Mouse (Mus musculus): ENCODE measurements around the gene Glyctk. TPM values are rescaled to one million over a fixed set of nuclear protein-coding genes. Genes with fewer than 3 reads are reported as not detected.

The Glyctk gene
- polyA plus RNA-seq, 1 experiment = 1.1 TPM

DNA sequence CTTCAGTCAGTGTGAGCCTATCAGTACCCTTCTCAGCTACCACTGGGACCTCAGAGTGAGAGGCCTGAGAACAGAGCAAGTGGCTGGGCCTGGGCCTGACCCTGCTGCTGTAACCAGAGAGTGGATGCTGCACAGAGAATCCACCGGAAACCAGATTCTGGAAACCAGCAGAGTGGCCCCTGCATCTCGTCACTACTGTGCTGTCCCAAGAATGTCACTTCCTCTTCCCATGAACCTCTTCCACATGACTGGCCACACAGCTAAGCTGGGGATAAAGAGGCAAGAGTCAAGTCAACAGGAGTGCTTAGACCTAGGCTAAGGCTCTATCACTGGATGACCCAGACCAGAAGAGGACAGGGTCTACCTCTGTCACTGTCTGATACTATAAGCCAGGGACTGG, 28.9 kb downstream of the Glyctk start:
- H3K36me3 ChIP-seq (replicated peaks; ENCODE audit: low read length) = no peaks in the 10 kb centered on the region
- H3K4me1 ChIP-seq = no peaks in the 10 kb centered on the region
- peaks cover 18% of the 10 kb centered on the region for H3K9me3 ChIP-seq
- no peak overlapping the region for H3K4me3 ChIP-seq (replicated peaks)
- no peak for TF ChIP-seq GATA1 (IDR thresholded peaks at IDR 0.05; ENCODE audit: borderline replicate concordance, low read length)
- TF ChIP-seq FLI1 (IDR thresholded peaks at IDR 0.05; ENCODE audit: low read length) = no peak
- peaks cover 5% of the 10 kb centered on the region for H3K27me3 ChIP-seq (replicated peaks)

GRCm38 (mm10) chr9:106126786-106127251, 31.1 kb downstream of the Glyctk start:
- Histone ChIP-seq H3K27me3 (replicated peaks) (peaks cover 5% of the 10 kb centered on the region), H3K36me3 (replicated peaks; ENCODE audit: low read length) (no peaks in the 10 kb centered on the region), H3K4me1 (no peaks in the 10 kb centered on the region), H3K9me3 (peaks cover 10% of the 10 kb centered on the region), H3K4me3 (replicated peaks) (no peak overlapping the region)
- no peak for TF ChIP-seq FLI1 (IDR thresholded peaks at IDR 0.05; ENCODE audit: low read length)
- no peak for TF ChIP-seq GATA1 (IDR thresholded peaks at IDR 0.05; ENCODE audit: borderline replicate concordance, low read length)

DNA sequence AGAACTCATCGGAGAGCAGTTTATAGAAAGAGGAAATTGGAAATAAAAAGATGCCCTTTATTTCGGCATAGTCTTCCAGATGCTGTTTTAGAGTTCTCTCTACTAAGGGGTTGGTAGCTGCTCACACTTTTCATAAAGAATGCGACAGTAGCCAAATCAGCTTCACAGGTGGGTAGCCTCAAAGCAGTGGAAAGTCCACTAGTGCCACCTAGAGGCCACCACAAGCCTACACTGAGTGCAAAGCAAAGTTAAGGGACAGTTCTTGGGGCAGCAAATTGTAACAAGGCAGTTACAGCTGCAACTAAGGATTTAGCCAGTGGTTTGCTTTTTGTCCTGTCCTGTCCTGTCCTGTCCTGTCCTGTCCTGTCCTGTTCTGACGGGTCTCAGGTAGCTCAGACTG, 34.3 kb downstream of the Glyctk start:
- TF ChIP-seq FLI1 (IDR thresholded peaks at IDR 0.05; ENCODE audit: low read length) = no peak
- no peak for TF ChIP-seq GATA1 (IDR thresholded peaks at IDR 0.05; ENCODE audit: borderline replicate concordance, low read length)
- no peak overlapping the region for H3K4me3 ChIP-seq (replicated peaks)
- H3K4me1 ChIP-seq = no peaks in the 10 kb centered on the region
- no peaks in the 10 kb centered on the region for H3K36me3 ChIP-seq (replicated peaks; ENCODE audit: low read length)
- H3K27me3 ChIP-seq (replicated peaks) = peaks cover 7% of the 10 kb centered on the region
- peaks cover 7% of the 10 kb centered on the region; the same call in 1 of the 2 replicates for H3K9me3 ChIP-seq

- H3K36me3 ChIP-seq (replicated peaks; ENCODE audit: low read length) = no peaks in the 10 kb centered on the region
- peaks cover 28% of the 10 kb centered on the region for H3K27me3 ChIP-seq (replicated peaks)
- TF ChIP-seq GATA1 (IDR thresholded peaks at IDR 0.05; ENCODE audit: borderline replicate concordance, low read length) (no peak), FLI1 (IDR thresholded peaks at IDR 0.05; ENCODE audit: low read length) (no peak)
These were observed 38.9 kb downstream of the Glyctk start for GRCm38 (mm10) chr9:106119075-106119474.

DNA sequence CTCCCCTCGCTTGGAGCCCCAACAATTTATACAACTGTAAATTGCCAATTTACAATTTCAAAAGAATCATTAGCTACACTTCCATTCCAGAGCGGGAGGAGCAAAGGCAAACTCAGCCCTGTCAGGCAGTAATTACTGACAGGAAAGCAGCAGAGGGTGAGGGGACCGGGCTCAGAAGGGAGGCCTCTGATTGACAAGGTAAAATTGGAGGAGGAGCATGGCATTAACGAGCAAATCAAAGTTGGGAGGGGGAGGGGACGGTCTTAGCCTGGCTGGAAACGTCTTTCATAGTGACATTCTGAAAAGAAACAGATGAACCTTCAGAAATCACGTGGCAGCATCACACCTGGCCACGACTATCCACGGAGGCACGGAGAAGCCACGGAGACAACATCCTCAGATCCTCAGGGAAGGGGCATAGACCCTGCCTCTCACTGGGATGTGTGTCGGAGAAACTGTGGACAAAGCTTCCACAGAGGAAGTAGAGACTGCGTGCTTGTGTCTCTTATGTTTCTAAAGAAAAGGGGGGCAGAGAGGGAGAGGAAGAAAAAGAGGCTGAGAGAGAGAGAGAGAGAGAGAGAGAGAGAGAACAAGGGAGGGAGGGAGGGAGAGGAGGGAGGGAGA, 42.0 kb downstream of the Glyctk start:
- H3K36me3 ChIP-seq (replicated peaks; ENCODE audit: low read length) = no peaks in the 10 kb centered on the region
- no peak for TF ChIP-seq FLI1 (IDR thresholded peaks at IDR 0.05; ENCODE audit: low read length)
- TF ChIP-seq GATA1 (IDR thresholded peaks at IDR 0.05; ENCODE audit: borderline replicate concordance, low read length) = no peak
- peaks cover 30% of the 10 kb centered on the region for H3K27me3 ChIP-seq (replicated peaks)
- H3K4me3 ChIP-seq (replicated peaks) = no peak overlapping the region
- peaks cover 3% of the 10 kb centered on the region; the same call in 1 of the 2 replicates for H3K4me1 ChIP-seq
- no peaks in the 10 kb centered on the region for H3K9me3 ChIP-seq

More at GRCm38 (mm10) chr9:106119075-106119474, 38.9 kb downstream of the Glyctk start:
- H3K9me3 ChIP-seq = no peaks in the 10 kb centered on the region
- peaks cover 3% of the 10 kb centered on the region; the same call in 1 of the 2 replicates for H3K4me1 ChIP-seq
- H3K4me3 ChIP-seq (replicated peaks) = no peak overlapping the region

DNA sequence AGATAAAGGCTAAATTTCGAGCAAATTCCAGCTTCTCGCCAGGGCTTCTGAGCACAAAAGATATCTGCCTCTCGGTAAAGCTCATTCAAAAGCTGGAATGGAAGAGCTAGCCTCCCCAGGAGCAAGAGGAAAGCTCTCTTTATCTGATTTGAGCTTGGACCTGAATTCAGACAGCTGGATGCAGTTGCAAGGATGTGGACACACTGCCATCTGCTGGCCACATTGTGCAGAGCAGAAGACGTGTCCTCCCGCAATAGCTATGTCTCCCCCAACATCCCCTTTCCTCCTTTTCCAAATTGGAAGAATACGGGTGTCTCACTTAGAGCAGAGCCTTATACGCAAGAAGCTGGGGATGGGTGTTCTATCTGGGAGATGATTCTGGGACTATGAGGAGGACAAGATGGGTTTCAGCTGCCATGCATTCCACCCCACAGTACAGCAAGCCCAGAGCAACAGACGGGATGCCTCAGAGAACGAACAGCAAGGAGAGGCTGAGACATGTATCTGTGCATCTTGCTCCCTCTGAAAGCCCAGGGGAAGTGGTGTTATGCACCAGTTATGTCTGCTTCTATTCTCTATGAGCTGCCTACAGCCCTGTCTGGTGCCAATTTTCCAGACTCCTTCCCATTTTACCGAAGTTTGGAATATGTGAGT, 45.0 kb downstream of the Glyctk start:
- Histone ChIP-seq H3K36me3 (replicated peaks; ENCODE audit: low read length) (no peaks in the 10 kb centered on the region), H3K4me1 (peaks cover 3% of the 10 kb centered on the region; the same call in 1 of the 2 replicates), H3K9me3 (peaks cover 4% of the 10 kb centered on the region), H3K27me3 (replicated peaks) (peaks cover 23% of the 10 kb centered on the region), H3K4me3 (replicated peaks) (no peak overlapping the region)
- TF ChIP-seq GATA1 (IDR thresholded peaks at IDR 0.05; ENCODE audit: borderline replicate concordance, low read length) (no peak), FLI1 (IDR thresholded peaks at IDR 0.05; ENCODE audit: low read length) (no peak)

DNA sequence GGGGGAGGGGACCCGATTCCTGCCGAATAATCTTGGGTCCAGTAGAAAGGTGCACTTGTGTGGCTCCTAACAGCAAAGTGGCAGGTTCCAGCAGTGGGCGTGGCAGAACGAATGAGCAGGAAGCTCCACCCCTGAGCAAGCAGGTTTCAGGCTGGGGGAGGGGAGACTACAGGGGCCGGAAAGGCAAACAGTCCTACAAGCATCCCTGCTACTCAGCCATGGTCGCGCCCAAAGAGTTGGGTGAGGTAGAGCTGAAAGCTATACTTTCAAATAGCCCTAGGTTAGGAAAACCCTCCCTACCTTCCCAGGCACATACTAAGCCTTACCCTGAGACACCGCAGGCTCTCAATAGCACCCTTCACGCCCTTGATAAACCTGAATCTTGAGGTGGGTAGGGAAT, 51.7 kb downstream of the Glyctk start:
- Histone ChIP-seq H3K9me3 (peaks cover 4% of the 10 kb centered on the region), H3K4me3 (replicated peaks) (no peak overlapping the region), H3K36me3 (replicated peaks; ENCODE audit: low read length) (no peaks in the 10 kb centered on the region), H3K27me3 (replicated peaks) (no peaks in the 10 kb centered on the region), H3K4me1 (no peaks in the 10 kb centered on the region)
- TF ChIP-seq FLI1 (IDR thresholded peaks at IDR 0.05; ENCODE audit: low read length) (no peak), GATA1 (IDR thresholded peaks at IDR 0.05; ENCODE audit: borderline replicate concordance, low read length) (no peak)

- TF ChIP-seq FLI1 (IDR thresholded peaks at IDR 0.05; ENCODE audit: low read length) = no peak
- no peak for TF ChIP-seq GATA1 (IDR thresholded peaks at IDR 0.05; ENCODE audit: borderline replicate concordance, low read length)
- Histone ChIP-seq H3K36me3 (replicated peaks; ENCODE audit: low read length) (no peaks in the 10 kb centered on the region), H3K9me3 (peaks cover 3% of the 10 kb centered on the region)
These were observed 53.5 kb downstream of the Glyctk start for GRCm38 (mm10) chr9:106104401-106104800.

More at GRCm38 (mm10) chr9:106104401-106104800, 53.5 kb downstream of the Glyctk start:
- Histone ChIP-seq H3K4me3 (replicated peaks) (no peak overlapping the region), H3K4me1 (no peaks in the 10 kb centered on the region), H3K27me3 (replicated peaks) (no peaks in the 10 kb centered on the region)

Other genes starting within 250 kb of the Glyctk start
- not detected in 2 replicates for gene Col6a5, start 197.5 kb downstream of the Glyctk start, polyA plus RNA-seq (2012; ENCODE audit: insufficient read depth, low replicate concordance)
- gene Col6a4, start 61.4 kb downstream of the Glyctk start, polyA plus RNA-seq (2012; ENCODE audit: insufficient read depth, low replicate concordance) = not detected in 2 replicates
- 3.7 and 4.5 TPM in 2 replicates for gene Wdr82, start 12.8 kb upstream of the Glyctk start, polyA plus RNA-seq (2012; ENCODE audit: insufficient read depth, low replicate concordance)
- gene Ppm1m, start 41.6 kb upstream of the Glyctk start, polyA plus RNA-seq (2012; ENCODE audit: insufficient read depth, low replicate concordance) = 8.2 and 12.4 TPM in 2 replicates
- gene Twf2, start 45.0 kb upstream of the Glyctk start, polyA plus RNA-seq (2012; ENCODE audit: insufficient read depth, low replicate concordance) = 149 TPM in 2 replicates
- gene Tlr9, start 64.5 kb upstream of the Glyctk start, polyA plus RNA-seq (2012; ENCODE audit: insufficient read depth, low replicate concordance) = 0.63 and 2.3 TPM in 2 replicates
- gene Alas1, start 90.5 kb upstream of the Glyctk start, polyA plus RNA-seq (2012; ENCODE audit: insufficient read depth, low replicate concordance) = 13.1 and 14.8 TPM in 2 replicates
- 3.5 and 6.6 TPM in 2 replicates for gene Poc1a, start 122.9 kb upstream of the Glyctk start, polyA plus RNA-seq (2012; ENCODE audit: insufficient read depth, low replicate concordance)
- gene Dusp7, start 210.5 kb upstream of the Glyctk start, polyA plus RNA-seq (2012; ENCODE audit: insufficient read depth, low replicate concordance) = 6.2 and 7.5 TPM in 2 replicates